11 mouse cellular contexts compared by ENCODE assay signal in the genomic region with DNA sequence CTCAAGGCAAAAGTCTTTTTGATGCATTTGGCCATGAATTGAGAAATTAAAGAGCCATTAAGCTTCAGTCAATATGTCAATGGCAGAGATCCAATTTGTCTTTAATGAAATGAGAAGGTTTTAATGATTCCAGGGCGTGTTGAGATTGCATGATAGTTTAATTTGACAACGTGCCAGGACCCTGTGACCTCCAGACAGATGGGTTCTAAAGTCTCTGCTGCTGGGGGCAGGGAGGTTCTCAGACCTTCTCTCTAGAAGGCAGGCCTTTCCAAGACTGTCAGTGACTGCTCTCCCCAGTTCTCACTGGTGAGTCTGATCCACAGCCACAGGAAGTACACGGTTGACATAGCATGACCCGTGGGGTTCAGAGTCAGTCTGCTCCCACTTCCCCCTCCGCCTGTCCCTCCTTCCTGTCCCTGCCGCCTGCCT.
DNase-seq lines count a peak whose midpoint lies in the region; ATAC-seq and TF ChIP-seq lines count a peak whose summit lies in the region.
"Had no signal": no experiment of that assay in that cellular context is flagged by ENCODE, and none has a peak within 500 bp of the region (broad histone marks: within the 10 kb centered on the region; RNA-seq: fewer than 3 reads in every experiment).

No protein-coding gene starts in this region.

- no peak overlapping the region for H3K9ac ChIP-seq in hindbrain, embryonic 12.5 days
- H3K9ac ChIP-seq in hindbrain, embryonic 14.5 days, result no peak overlapping the region
- H3K9ac ChIP-seq in limb, embryonic 15.5 days, result no peak overlapping the region
- H3K9ac ChIP-seq: liver, embryonic 14.5 days had no signal

- no peak overlapping the region for H3K4me3 ChIP-seq in hindbrain, embryonic 12.5 days
- H3K4me3 ChIP-seq in hindbrain, embryonic 14.5 days (replicated peaks; ENCODE audit: low read length), result no peak overlapping the region
- peak overlapping the region; percentile 53 for H3K4me3 ChIP-seq in E14TG2a.4 (replicated peaks; ENCODE audit: low read length)
- H3K4me3 ChIP-seq in embryonic facial prominence, embryonic 10.5 days, result no peak overlapping the region
- no peak overlapping the region for H3K4me3 ChIP-seq in limb, embryonic 15.5 days
- H3K4me3 ChIP-seq: erythroblast, embryonic 14.5 days had no signal

- no peaks in the 10 kb centered on the region for H3K9me3 ChIP-seq in hindbrain, embryonic 12.5 days (replicated peaks)
- no peaks in the 10 kb centered on the region for H3K9me3 ChIP-seq in hindbrain, embryonic 14.5 days (ENCODE audit: control insufficient read depth, low read length)
- no peaks in the 10 kb centered on the region for H3K9me3 ChIP-seq in E14TG2a.4 (ENCODE audit: low read length)
- no peaks in the 10 kb centered on the region for H3K9me3 ChIP-seq in embryonic facial prominence, embryonic 10.5 days
- no peaks in the 10 kb centered on the region for H3K9me3 ChIP-seq in limb, embryonic 15.5 days

- no peaks in the 10 kb centered on the region; the same call in 1 of the 2 replicates for H3K27me3 ChIP-seq in hindbrain, embryonic 12.5 days
- H3K27me3 ChIP-seq in hindbrain, embryonic 14.5 days (ENCODE audit: control insufficient read depth, insufficient read depth, low read length), result no peaks in the 10 kb centered on the region
- H3K27me3 ChIP-seq in E14TG2a.4 (ENCODE audit: insufficient read depth, low read length), result peaks cover 4% of the 10 kb centered on the region; the same call in 1 of the 2 replicates
- H3K27me3 ChIP-seq in embryonic facial prominence, embryonic 10.5 days (replicated peaks; ENCODE audit: low read depth, poor library complexity, severe bottlenecking), result peaks cover 30% of the 10 kb centered on the region
- 0 out of 2 replicates have a peak, but pooled peaks cover 4% of the 10 kb centered on the region for H3K27me3 ChIP-seq in limb, embryonic 15.5 days

- no peak for DNase-seq in hindbrain, embryonic 14.5 days (ENCODE audit: low spot score)
- DNase-seq in embryonic facial prominence, embryonic 10.5 days (ENCODE audit: low spot score), result no peak
- no peak for DNase-seq in T-cell, adult 2 months (ENCODE audit: low spot score)
- DNase-seq in cerebellum, adult 9-10 months, result no peak
- DNase-seq: cerebellum, adult 11-12 months had no signal

- no peak overlapping the region for H3K4me2 ChIP-seq in hindbrain, embryonic 12.5 days (replicated peaks)
- H3K4me2 ChIP-seq in hindbrain, embryonic 14.5 days (replicated peaks), result no peak overlapping the region
- H3K4me2 ChIP-seq in limb, embryonic 15.5 days, result no peak overlapping the region

- WGBS in hindbrain, embryonic 12.5 days, result 50% methylated on average over 6 of the region's 6 CpGs
- WGBS in hindbrain, embryonic 14.5 days, result 59% methylated on average over 6 of the region's 6 CpGs
- 59% methylated on average over 6 of the region's 6 CpGs for WGBS in embryonic facial prominence, embryonic 10.5 days
- 68% methylated on average over 6 of the region's 6 CpGs for WGBS in limb, embryonic 15.5 days

- no peak for TF ChIP-seq CTCF in E14TG2a.4 (conservative IDR thresholded peaks at IDR 0.05; ENCODE audit: low read length)

- H3K4me1 ChIP-seq in hindbrain, embryonic 12.5 days, result peaks cover 44% of the 10 kb centered on the region
- peaks cover 45% of the 10 kb centered on the region for H3K4me1 ChIP-seq in hindbrain, embryonic 14.5 days (replicated peaks; ENCODE audit: control insufficient read depth, insufficient read depth, low read length)
- peaks cover 17% of the 10 kb centered on the region for H3K4me1 ChIP-seq in E14TG2a.4 (replicated peaks; ENCODE audit: low read depth, low read length)
- H3K4me1 ChIP-seq in embryonic facial prominence, embryonic 10.5 days, result peaks cover 70% of the 10 kb centered on the region
- H3K4me1 ChIP-seq in limb, embryonic 15.5 days, result peaks cover 35% of the 10 kb centered on the region

- no peak for ATAC-seq in hindbrain, embryonic 12.5 days (ENCODE audit: low FRiP score)
- no peak for ATAC-seq in hindbrain, embryonic 14.5 days (ENCODE audit: low FRiP score)
- no peak for ATAC-seq in limb, embryonic 15.5 days (ENCODE audit: insufficient number of reproducible peaks, low FRiP score, low TSS enrichment, low read depth)
- no peak for ATAC-seq in frontal cortex, adult (ENCODE audit: low TSS enrichment)

- H3K27ac ChIP-seq in hindbrain, embryonic 12.5 days, result peak overlapping the region; percentile 5; the same call in 1 of the 2 replicates
- no peak overlapping the region; the same call in 1 of the 2 replicates for H3K27ac ChIP-seq in hindbrain, embryonic 14.5 days
- peak overlapping the region; percentile 41; the same call in 1 of the 2 replicates for H3K27ac ChIP-seq in embryonic facial prominence, embryonic 10.5 days (replicated peaks)
- 0 out of 2 replicates have a peak overlapping the region, but pooled peaks have one; percentile 38 for H3K27ac ChIP-seq in limb, embryonic 15.5 days
- H3K27ac ChIP-seq: liver, embryonic 14.5 days had no signal

- H3K36me3 ChIP-seq in hindbrain, embryonic 12.5 days, result no peaks in the 10 kb centered on the region
- H3K36me3 ChIP-seq in hindbrain, embryonic 14.5 days (replicated peaks; ENCODE audit: control insufficient read depth, insufficient read depth), result no peaks in the 10 kb centered on the region
- H3K36me3 ChIP-seq in E14TG2a.4 (ENCODE audit: insufficient read depth, low read length), result no peaks in the 10 kb centered on the region
- H3K36me3 ChIP-seq in embryonic facial prominence, embryonic 10.5 days (replicated peaks), result no peaks in the 10 kb centered on the region
- no peaks in the 10 kb centered on the region for H3K36me3 ChIP-seq in limb, embryonic 15.5 days
